Mouse (Mus musculus) testis, postnatal 14 days (tissue): ENCODE measurements around the gene Rtp2.

ENCODE experiments used
- DNase-seq: peaks from one replicate; pipeline ENCODE4 v3.0.0; 2021; ENCODE audit warnings: low spot score

Gene Rtp2

GRCm38 (mm10) chr16:23890151-23890550 lies 42.0 kb downstream of the Rtp2 start:
- no peak for DNase-seq

DNA sequence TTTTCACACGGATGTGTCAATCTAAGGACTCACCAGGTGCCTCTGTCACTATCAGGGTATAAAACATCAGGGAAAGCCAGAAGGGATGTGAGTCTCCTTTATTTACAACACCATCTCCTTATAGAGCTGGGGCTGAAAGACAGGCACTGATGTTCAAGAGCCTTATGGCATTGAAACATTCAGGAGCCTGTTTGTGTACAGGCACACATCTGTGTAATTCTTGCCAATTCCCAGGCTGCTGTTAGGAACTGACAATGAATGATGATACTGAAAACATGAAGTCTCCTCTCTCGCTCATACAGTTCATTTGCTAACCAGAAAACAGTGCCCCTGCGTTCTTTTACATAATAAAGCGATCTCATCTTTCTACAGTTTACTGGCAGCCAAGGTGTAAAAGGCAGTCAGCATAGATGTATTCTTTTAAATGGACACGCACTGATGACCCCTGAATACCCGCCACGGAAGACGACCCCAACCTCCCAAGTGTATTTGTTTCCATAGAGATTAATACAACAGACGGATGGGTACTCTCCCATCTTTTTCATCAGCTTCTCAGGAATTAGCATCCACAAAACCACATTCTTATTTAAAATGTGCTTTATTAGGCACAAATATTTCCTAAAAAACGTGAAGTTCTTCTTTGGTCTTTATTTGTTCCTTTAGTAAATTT lies 44.1 kb downstream of the Rtp2 start:
- DNase-seq: no peak

DNA sequence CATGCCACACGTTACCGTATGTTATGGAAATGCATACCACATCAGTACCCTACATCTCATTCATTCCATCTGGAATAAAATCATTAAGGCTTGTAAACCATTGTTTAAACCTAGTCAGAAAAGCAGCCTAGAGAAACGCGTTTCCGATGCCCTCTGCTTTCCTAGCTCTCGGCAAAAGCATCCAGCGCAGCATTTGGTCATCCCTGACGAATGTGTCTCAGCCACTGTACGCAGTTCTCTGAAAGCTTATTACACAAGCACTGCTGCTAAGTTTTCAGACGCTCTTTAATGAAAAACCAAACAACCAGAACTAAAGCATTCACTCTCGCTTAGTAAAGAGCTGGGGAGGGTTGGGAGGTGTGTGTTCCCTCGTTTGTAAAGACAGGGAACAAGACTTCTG lies 47.1 kb downstream of the Rtp2 start:
- DNase-seq: no peak
